Mouse (Mus musculus): ENCODE measurements around the gene 2900026A02Rik. TPM values are rescaled to one million over a fixed set of nuclear protein-coding genes. Genes with fewer than 3 reads are reported as not detected.

Gene 2900026A02Rik
- polyA plus RNA-seq, 1 experiment from 2014 or later: 2.7 TPM

DNA sequence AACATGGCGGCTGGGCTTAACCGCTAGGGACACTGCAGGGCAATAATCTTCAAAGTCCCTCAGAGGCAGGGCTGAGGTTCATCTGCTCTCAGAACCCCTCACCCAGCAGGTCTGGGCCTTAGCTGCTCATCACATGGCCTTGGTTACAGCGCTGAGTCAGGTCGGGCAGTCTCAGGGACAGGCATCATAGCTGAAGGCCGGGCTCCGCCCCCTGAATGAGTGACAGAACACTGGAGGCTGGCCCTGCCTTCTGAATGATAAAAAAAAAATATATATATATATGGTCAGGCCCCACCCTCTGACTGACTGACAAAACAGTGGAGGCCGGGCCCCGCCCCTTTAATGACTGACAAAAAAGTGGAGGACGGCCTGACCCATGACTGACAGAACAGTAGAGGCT is 56.6 kb downstream of the 2900026A02Rik start:
- H3K27ac ChIP-seq (ENCODE audit: low read depth): no peak overlapping the region

DNA sequence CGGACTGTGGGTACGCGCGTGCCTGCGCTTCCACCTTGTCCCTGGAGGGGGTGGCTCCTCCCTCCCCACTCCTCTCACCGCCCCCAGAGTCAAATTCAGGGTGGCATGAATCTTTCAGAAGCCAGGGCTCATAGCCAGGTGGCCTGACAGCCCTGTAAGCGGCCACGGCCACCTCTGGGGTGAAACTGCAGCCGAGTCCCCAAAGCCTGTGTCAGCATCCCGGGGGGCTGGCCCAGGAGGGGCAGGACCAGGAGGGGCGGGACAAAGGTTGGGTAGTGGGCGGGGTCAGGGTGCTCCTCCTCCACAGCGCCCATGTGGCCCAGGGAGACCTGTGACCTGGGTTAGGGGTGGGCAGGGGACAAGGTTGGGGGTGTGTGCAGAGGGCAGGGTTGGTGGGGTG is 57.9 kb downstream of the 2900026A02Rik start:
- 4% methylated on average over 13 of the region's 13 CpGs for WGBS (ENCODE audit: insufficient replicate concordance)
- Histone ChIP-seq H3K27me3 (ENCODE audit: insufficient read depth, low read length) (no peaks in the 10 kb centered on the region), H3K36me3 (replicated peaks; ENCODE audit: insufficient read depth, low read length) (no peaks in the 10 kb centered on the region), H3K4me1 (ENCODE audit: insufficient read depth) (peaks cover 17% of the 10 kb centered on the region), H3K4me2 (ENCODE audit: low read depth, low read length) (peak overlapping the region; percentile 58), H3K9me3 (ENCODE audit: low read length) (no peaks in the 10 kb centered on the region), H3K9ac (replicated peaks) (no peak overlapping the region; the same call in 1 of the 2 replicates), H3K27ac (ENCODE audit: low read depth) (no peak overlapping the region), H3K4me3 (ENCODE audit: low read depth, low read length) (peak overlapping the region; percentile 13)
- TF ChIP-seq EP300 (IDR thresholded peaks at IDR 0.05; ENCODE audit: low read depth) (no peak), CTCF (IDR thresholded peaks at IDR 0.05; ENCODE audit: low read depth) (peak; percentile 21; the same call in 1 of the 2 replicates)
- DNase-seq: peak; percentile 72
- no peak for ATAC-seq

More for the DNA sequence above, 56.6 kb downstream of the 2900026A02Rik start:
- H3K4me3 ChIP-seq (ENCODE audit: low read depth, low read length): no peak overlapping the region
- DNase-seq (no peak), ATAC-seq (peak; percentile 27; the same call in 1 of the 2 replicates)
- H3K9ac ChIP-seq (replicated peaks): no peak overlapping the region
- H3K36me3 ChIP-seq (replicated peaks; ENCODE audit: insufficient read depth, low read length): no peaks in the 10 kb centered on the region
- H3K4me1 ChIP-seq (ENCODE audit: insufficient read depth): peaks cover 17% of the 10 kb centered on the region
- TF ChIP-seq CTCF (IDR thresholded peaks at IDR 0.05; ENCODE audit: low read depth): no peak
- TF ChIP-seq EP300 (IDR thresholded peaks at IDR 0.05; ENCODE audit: low read depth): no peak
- peak overlapping the region; percentile 24 for H3K4me2 ChIP-seq (ENCODE audit: low read depth, low read length)
- no peaks in the 10 kb centered on the region for H3K9me3 ChIP-seq (ENCODE audit: low read length)
- H3K27me3 ChIP-seq (ENCODE audit: insufficient read depth, low read length): no peaks in the 10 kb centered on the region
- 25% methylated on average over 9 of the region's 9 CpGs for WGBS (ENCODE audit: insufficient replicate concordance)

DNA sequence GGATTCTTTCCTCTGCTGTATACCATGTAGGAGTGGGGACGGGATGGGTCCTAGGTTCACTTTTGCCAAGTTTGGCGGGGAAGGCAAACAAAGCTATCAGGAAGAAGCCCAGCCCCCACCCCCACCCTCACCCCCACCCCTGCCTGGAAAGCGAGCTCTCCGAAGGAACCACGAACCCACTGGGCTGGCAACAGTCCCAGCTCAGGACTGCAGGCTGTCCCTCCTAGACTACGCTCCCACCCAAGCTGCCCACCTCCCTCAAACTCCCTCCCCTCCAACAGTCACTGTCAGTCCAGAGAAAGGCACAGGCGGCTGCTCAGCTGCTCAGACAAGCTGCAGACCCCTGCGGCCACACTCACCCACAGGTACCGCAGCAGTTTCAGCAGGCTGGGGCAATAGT is 58.3 kb downstream of the 2900026A02Rik start:
- 8% methylated on average over 9 of the region's 9 CpGs for WGBS (ENCODE audit: insufficient replicate concordance)
- Histone ChIP-seq H3K9ac (replicated peaks) (no peak overlapping the region; the same call in 1 of the 2 replicates), H3K4me1 (ENCODE audit: insufficient read depth) (peaks cover 17% of the 10 kb centered on the region), H3K4me3 (ENCODE audit: low read depth, low read length) (peak overlapping the region; percentile 13; the same call in 1 of the 2 replicates), H3K27me3 (ENCODE audit: insufficient read depth, low read length) (no peaks in the 10 kb centered on the region), H3K36me3 (replicated peaks; ENCODE audit: insufficient read depth, low read length) (no peaks in the 10 kb centered on the region), H3K9me3 (ENCODE audit: low read length) (no peaks in the 10 kb centered on the region), H3K27ac (ENCODE audit: low read depth) (no peak overlapping the region), H3K4me2 (ENCODE audit: low read depth, low read length) (peak overlapping the region; percentile 58)
- DNase-seq: no peak
- no peak for ATAC-seq
- no peak for TF ChIP-seq CTCF (IDR thresholded peaks at IDR 0.05; ENCODE audit: low read depth)
- no peak for TF ChIP-seq EP300 (IDR thresholded peaks at IDR 0.05; ENCODE audit: low read depth)

DNA sequence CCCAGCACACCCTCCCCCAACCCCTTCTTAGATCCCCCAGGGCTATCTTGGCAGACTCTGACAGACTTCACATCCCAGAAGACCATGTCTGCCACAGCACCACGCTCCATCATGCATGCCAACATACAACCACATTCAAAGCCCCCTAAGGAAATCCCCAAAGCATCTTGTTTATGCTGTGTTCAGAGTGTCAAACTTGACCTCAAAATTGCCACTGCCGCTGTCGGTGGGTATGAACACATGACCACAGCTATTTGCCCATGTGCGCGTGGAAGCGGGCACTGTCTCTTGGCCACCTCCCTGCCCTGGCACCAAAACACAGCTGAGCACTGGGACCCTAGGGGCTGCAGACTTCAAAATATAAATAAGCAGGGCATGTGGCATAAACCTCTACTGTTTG is 59.5 kb downstream of the 2900026A02Rik start:
- TF ChIP-seq CTCF (IDR thresholded peaks at IDR 0.05; ENCODE audit: low read depth) (no peak), EP300 (IDR thresholded peaks at IDR 0.05; ENCODE audit: low read depth) (no peak)
- WGBS (ENCODE audit: insufficient replicate concordance): 74% methylated on average over 6 of the region's 6 CpGs
- Histone ChIP-seq H3K9me3 (ENCODE audit: low read length) (no peaks in the 10 kb centered on the region), H3K4me2 (ENCODE audit: low read depth, low read length) (no peak overlapping the region), H3K27ac (ENCODE audit: low read depth) (no peak overlapping the region), H3K9ac (replicated peaks) (no peak overlapping the region), H3K36me3 (replicated peaks; ENCODE audit: insufficient read depth, low read length) (no peaks in the 10 kb centered on the region), H3K4me3 (ENCODE audit: low read depth, low read length) (no peak overlapping the region), H3K27me3 (ENCODE audit: insufficient read depth, low read length) (no peaks in the 10 kb centered on the region), H3K4me1 (ENCODE audit: insufficient read depth) (peaks cover 17% of the 10 kb centered on the region)
- DNase-seq (no peak), ATAC-seq (no peak)

DNA sequence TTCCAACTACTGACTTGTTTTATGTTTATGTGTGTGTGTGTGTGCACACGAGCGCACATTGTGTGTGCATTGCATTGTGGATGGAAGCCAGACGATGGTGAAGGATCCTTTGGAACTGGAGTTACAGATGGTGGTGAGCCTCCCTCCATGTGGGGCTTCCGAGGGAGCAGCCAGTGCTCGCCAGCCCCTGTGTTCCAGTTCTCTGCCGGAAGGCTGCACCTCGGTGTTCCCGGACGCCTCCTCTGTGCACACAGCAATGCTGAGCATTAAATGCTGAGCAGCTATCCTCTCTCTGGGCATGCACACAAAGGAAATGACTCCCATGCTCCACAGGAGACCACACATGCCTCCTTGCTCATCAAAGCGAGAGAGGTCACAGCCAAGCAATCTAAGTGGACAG is 60.7 kb downstream of the 2900026A02Rik start:
- no peak overlapping the region for H3K4me2 ChIP-seq (ENCODE audit: low read depth, low read length)
- 81% methylated on average over 10 of the region's 10 CpGs for WGBS (ENCODE audit: insufficient replicate concordance)
- no peak for TF ChIP-seq EP300 (IDR thresholded peaks at IDR 0.05; ENCODE audit: low read depth)
- H3K27me3 ChIP-seq (ENCODE audit: insufficient read depth, low read length): no peaks in the 10 kb centered on the region
- no peak overlapping the region for H3K9ac ChIP-seq (replicated peaks)
- H3K4me3 ChIP-seq (ENCODE audit: low read depth, low read length): no peak overlapping the region
- H3K9me3 ChIP-seq (ENCODE audit: low read length): no peaks in the 10 kb centered on the region
- no peak for DNase-seq
- peaks cover 17% of the 10 kb centered on the region for H3K4me1 ChIP-seq (ENCODE audit: insufficient read depth)
- H3K36me3 ChIP-seq (replicated peaks; ENCODE audit: insufficient read depth, low read length): no peaks in the 10 kb centered on the region
- ATAC-seq: no peak
- H3K27ac ChIP-seq (ENCODE audit: low read depth): no peak overlapping the region

DNA sequence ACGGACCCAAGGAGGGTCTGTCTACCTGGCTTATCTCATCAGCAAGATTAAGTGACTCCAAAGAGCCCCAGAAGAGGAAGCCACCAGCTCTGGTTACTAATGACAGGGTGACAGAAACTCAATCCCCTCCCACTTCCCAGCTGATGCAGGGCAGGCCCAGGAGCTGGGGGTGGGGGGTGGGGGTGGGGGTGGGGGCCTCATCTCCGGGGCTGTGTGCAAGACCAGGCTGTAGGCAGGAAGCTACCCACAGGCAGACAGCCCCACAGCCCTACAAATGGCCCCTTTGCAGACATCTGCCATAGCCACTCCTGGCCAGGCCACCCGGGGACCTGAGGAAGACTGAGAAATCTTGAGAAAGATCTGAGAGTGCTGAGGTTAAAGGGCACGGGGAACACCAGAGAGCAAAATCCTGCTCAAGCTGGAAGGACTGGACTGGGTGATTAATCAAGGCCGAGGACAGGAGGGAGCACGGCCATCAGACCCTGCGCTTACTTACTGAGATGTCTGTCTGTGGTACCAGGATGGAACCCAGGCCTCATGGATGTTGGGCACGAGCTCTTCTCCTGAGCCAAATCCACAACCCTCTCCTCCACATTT is 62.2 kb downstream of the 2900026A02Rik start:
- Histone ChIP-seq H3K27ac (ENCODE audit: low read depth) (no peak overlapping the region), H3K4me1 (ENCODE audit: insufficient read depth) (peaks cover 10% of the 10 kb centered on the region), H3K4me3 (ENCODE audit: low read depth, low read length) (no peak overlapping the region), H3K27me3 (ENCODE audit: insufficient read depth, low read length) (no peaks in the 10 kb centered on the region), H3K4me2 (ENCODE audit: low read depth, low read length) (no peak overlapping the region; the same call in 1 of the 2 replicates), H3K36me3 (replicated peaks; ENCODE audit: insufficient read depth, low read length) (no peaks in the 10 kb centered on the region), H3K9me3 (ENCODE audit: low read length) (no peaks in the 10 kb centered on the region), H3K9ac (replicated peaks) (no peak overlapping the region)
- DNase-seq: no peak
- TF ChIP-seq CTCF (IDR thresholded peaks at IDR 0.05; ENCODE audit: low read depth): no peak
- no peak for TF ChIP-seq EP300 (IDR thresholded peaks at IDR 0.05; ENCODE audit: low read depth)
- ATAC-seq: no peak
- WGBS (ENCODE audit: insufficient replicate concordance): 48% methylated on average over 8 of the region's 8 CpGs
